Mouse (Mus musculus): ENCODE data around the gene Gm4881.

DNA sequence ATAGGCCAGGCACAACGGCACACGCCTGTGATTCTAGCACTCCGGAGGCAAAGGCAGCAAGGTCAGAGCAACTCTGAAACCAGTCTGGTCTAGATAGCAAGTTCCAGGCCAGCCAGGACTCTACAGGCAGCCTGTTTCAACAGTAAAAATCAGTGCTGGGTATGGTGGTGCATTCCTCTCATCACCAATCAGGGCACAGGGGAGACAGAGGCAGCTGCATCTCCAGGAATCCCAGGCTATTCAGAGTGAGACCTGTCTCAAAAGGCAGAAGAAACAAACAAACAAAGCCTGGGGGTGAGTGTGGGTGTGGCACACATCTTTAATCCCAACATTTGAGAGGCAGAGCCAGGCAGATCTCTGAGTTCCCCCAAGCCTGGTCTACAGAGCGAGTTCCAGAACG, 39.1 kb upstream of the Gm4881 start:
- TF ChIP-seq CTCF (IDR thresholded peaks at IDR 0.05; ENCODE audit: low read depth): no peak
- TF ChIP-seq EP300 (IDR thresholded peaks at IDR 0.05; ENCODE audit: low read depth): no peak
